Mouse (Mus musculus): ENCODE data around the gene Traip. TPM values are rescaled to one million over a fixed set of nuclear protein-coding genes. Genes with fewer than 3 reads are reported as not detected.

Traip gene
- polyA plus RNA-seq, 1 experiment from 2014 or later, result 21.7 TPM

GRCm38 (mm10) chr9:108020741-108021140, 70.8 kb downstream of the Traip start:
- H3K9ac ChIP-seq, result no peak overlapping the region
- WGBS, result 94% methylated on average over 1 of the region's 1 CpGs

More at GRCm38 (mm10) chr9:108020741-108021140, 70.8 kb downstream of the Traip start:
- Histone ChIP-seq H3K4me2 (no peak overlapping the region), H3K4me1 (0 out of 2 replicates have a peak, but pooled peaks cover 3% of the 10 kb centered on the region), H3K4me3 (no peak overlapping the region), H3K9me3 (replicated peaks) (no peaks in the 10 kb centered on the region), H3K27me3 (no peaks in the 10 kb centered on the region), H3K27ac (no peak overlapping the region), H3K36me3 (ENCODE audit: poor library complexity, severe bottlenecking) (peaks cover 21% of the 10 kb centered on the region)
- ATAC-seq, result no peak

Other genes starting within 250 kb of the Traip start
- gene Sema3f, start 239.7 kb upstream of the Traip start, polyA plus RNA-seq (2015; fragmentation: Nextera tagmentation; extraction: Ambion mirVana), result 6.8 and 7.7 TPM in 2 replicates
- gene Rbm5, start 179.1 kb upstream of the Traip start, polyA plus RNA-seq (2015; fragmentation: Nextera tagmentation; extraction: Ambion mirVana), result 256 and 261 TPM in 2 replicates
- 125 and 129 TPM in 2 replicates for gene Rbm6, start 76.9 kb upstream of the Traip start, polyA plus RNA-seq (2015; fragmentation: Nextera tagmentation; extraction: Ambion mirVana)
- gene Mon1a, start 62.0 kb upstream of the Traip start, polyA plus RNA-seq (2015; fragmentation: Nextera tagmentation; extraction: Ambion mirVana), result 18.9 and 20.6 TPM in 2 replicates
- 0.46 and 0.74 TPM in 2 replicates for gene Mst1r, start 43.3 kb upstream of the Traip start, polyA plus RNA-seq (2015; fragmentation: Nextera tagmentation; extraction: Ambion mirVana)
- not detected in 2 replicates for gene Actl11, start 21.7 kb upstream of the Traip start, polyA plus RNA-seq (2015; fragmentation: Nextera tagmentation; extraction: Ambion mirVana)
- gene Camkv, start 14.5 kb upstream of the Traip start, polyA plus RNA-seq (2015; fragmentation: Nextera tagmentation; extraction: Ambion mirVana), result 23.6 and 27.2 TPM in 2 replicates
- gene Uba7, start 25.4 kb downstream of the Traip start, polyA plus RNA-seq (2015; fragmentation: Nextera tagmentation; extraction: Ambion mirVana), result 2.7 and 3.1 TPM in 2 replicates
- 0.44 and 0.62 TPM in 2 replicates for gene Gm20661, start 32.9 kb downstream of the Traip start, polyA plus RNA-seq (2015; fragmentation: Nextera tagmentation; extraction: Ambion mirVana)
- 10.8 and 11.1 TPM in 2 replicates for gene Inka1, start 35.7 kb downstream of the Traip start, polyA plus RNA-seq (2015; fragmentation: Nextera tagmentation; extraction: Ambion mirVana)
- gene Cdhr4, start 42.4 kb downstream of the Traip start, polyA plus RNA-seq (2015; fragmentation: Nextera tagmentation; extraction: Ambion mirVana), result 0.69 and 1.3 TPM in 2 replicates
- 0.52 TPM in 1 of 2 replicates, not detected in the other for gene Gm20662, start 46.2 kb downstream of the Traip start, polyA plus RNA-seq (2015; fragmentation: Nextera tagmentation; extraction: Ambion mirVana)
- 73.6 and 83.9 TPM in 2 replicates for gene Ip6k1, start 52.4 kb downstream of the Traip start, polyA plus RNA-seq (2015; fragmentation: Nextera tagmentation; extraction: Ambion mirVana)
- 20.8 and 24.4 TPM in 2 replicates for gene Gmppb, start 99.1 kb downstream of the Traip start, polyA plus RNA-seq (2015; fragmentation: Nextera tagmentation; extraction: Ambion mirVana)
- gene Amigo3, start 103.0 kb downstream of the Traip start, polyA plus RNA-seq (2015; fragmentation: Nextera tagmentation; extraction: Ambion mirVana), result 2.1 and 3.0 TPM in 2 replicates
- not detected in 2 replicates for gene Mst1, start 130.3 kb downstream of the Traip start, polyA plus RNA-seq (2015; fragmentation: Nextera tagmentation; extraction: Ambion mirVana)
- gene Rnf123, start 133.2 kb downstream of the Traip start, polyA plus RNA-seq (2015; fragmentation: Nextera tagmentation; extraction: Ambion mirVana), result 32.6 and 39.5 TPM in 2 replicates
- 49.9 and 60.2 TPM in 2 replicates for gene Apeh, start 144.5 kb downstream of the Traip start, polyA plus RNA-seq (2015; fragmentation: Nextera tagmentation; extraction: Ambion mirVana)
- 4.7 TPM in 2 replicates for gene Bsn, start 240.2 kb downstream of the Traip start, polyA plus RNA-seq (2015; fragmentation: Nextera tagmentation; extraction: Ambion mirVana)